Mouse (Mus musculus) embryonic fibroblast, embryonic 13.5 days (primary cell): Measurements from ENCODE around the gene Galnt12.

ENCODE experiments used
- CTCF ChIP-seq: IDR thresholded peaks from 2 replicates; pipeline ENCODE4 v1.5.1; 2011; ENCODE audit warnings: mild to moderate bottlenecking, control low read depth, low read length, moderate library complexity, borderline replicate concordance; ENCODE audit not compliant: insufficient read depth
- POLR2A ChIP-seq: IDR thresholded peaks from 2 replicates; pipeline ENCODE4 v1.6.1; 2011; ENCODE audit warnings: low read depth, mild to moderate bottlenecking, control low read depth, low read length, moderate library complexity

DNA sequence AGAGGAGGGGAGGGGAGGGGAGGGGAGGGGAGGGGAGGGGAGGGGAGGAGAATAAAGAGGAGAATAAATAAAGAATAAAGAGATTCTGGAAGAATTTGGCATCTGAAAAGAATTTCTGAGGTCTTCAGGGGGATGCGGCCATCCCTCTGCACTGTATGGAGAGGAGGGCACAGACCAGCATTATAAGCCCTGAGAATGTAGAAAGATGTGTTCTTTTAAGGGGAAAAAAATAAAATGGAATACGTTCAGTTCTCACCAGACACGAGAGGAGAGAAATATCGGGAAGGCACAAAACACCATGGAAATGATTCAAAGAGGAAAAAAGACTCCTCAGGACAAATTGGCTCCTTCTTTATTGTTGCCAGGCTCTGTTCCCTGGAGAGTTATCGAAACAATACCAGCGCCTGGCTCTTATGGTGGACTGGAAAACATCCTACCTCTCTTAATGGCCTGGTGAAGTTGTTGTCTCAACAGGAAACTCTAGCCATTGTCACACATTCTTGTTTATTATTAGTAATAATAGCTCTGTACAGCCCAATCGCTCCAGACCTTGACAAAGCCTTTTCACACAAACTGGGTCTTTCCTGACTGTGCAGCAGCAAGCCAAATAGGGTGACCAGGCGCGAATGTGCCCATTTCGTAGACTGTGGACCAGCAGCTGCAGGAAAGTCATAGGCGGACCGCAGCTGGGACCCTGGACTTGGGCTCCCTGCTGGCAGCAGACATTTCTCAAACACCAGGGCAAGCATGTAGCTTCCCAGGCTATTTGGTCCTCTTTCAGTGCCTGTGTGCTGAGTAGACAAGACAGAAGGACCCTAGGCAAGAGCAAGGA is 70.3 kb downstream of the Galnt12 start:
- TF ChIP-seq CTCF (no peak), POLR2A (no peak)
